Mouse (Mus musculus): ENCODE measurements around the gene Ncor2. TPM values are rescaled to one million over a fixed set of nuclear protein-coding genes. Genes with fewer than 3 reads are reported as not detected.

Ncor2 gene
- total and polyA plus RNA-seq, 3 experiments, result 5.0 to 46.8 TPM; not detected in 1

GRCm38 (mm10) chr5:125227699-125228098, 48.7 kb upstream of the Ncor2 start:
- peak in 1 of 3 experiments; percentile 6; a peak in 2 of 6 replicates for TF ChIP-seq CTCF (IDR thresholded peaks at IDR 0.05 in 2 of 3, conservative IDR thresholded peaks at IDR 0.05 in 1 of 3; ENCODE audit: control insufficient read depth in 1 of 3, insufficient read depth in 1 of 3, low read depth in 2 of 3, low read length in 3 of 3, poor library complexity in 1 of 3, severe bottlenecking in 1 of 3)
- no peak for TF ChIP-seq BHLHE40 (IDR thresholded peaks at IDR 0.05; ENCODE audit: borderline replicate concordance, low read depth, low read length)
- TF ChIP-seq E2F4 (IDR thresholded peaks at IDR 0.05; ENCODE audit: borderline replicate concordance, low read depth, low read length), result no peak
- DNase-seq (ENCODE audit: low read depth, low spot score), result no peak
- Histone ChIP-seq H3K36me3 (ENCODE audit: control insufficient read depth in 1 of 2, insufficient read depth in 2 of 2, low read length in 2 of 2) (no peaks in the 10 kb centered on the region), H3K27me3 (ENCODE audit: control insufficient read depth in 1 of 2, insufficient read depth in 2 of 2, low read length in 2 of 2) (no peaks in the 10 kb centered on the region), H3K9me3 (replicated peaks; ENCODE audit: insufficient read depth, low read length) (no peaks in the 10 kb centered on the region), H3K4me1 (ENCODE audit: control insufficient read depth in 1 of 2, insufficient read depth in 2 of 2, low read length in 2 of 2) (no peaks in the 10 kb centered on the region), H3K79me2 (ENCODE audit: control insufficient read depth, insufficient read depth, low read length, poor library complexity) (no peaks in the 10 kb centered on the region), H3K4me3 (ENCODE audit: control insufficient read depth in 1 of 2, insufficient read depth in 1 of 2, low read depth in 2 of 2, low read length in 2 of 2) (no peak overlapping the region), H3K27ac (ENCODE audit: control insufficient read depth, low read depth, low read length) (no peak overlapping the region), H3K9ac (ENCODE audit: control insufficient read depth, low read depth, low read length, poor library complexity, severe bottlenecking) (no peak overlapping the region)

- TF ChIP-seq KAT2A (conservative IDR thresholded peaks at IDR 0.05; ENCODE audit: low read depth, low read length) (no peak), POLR2A (IDR thresholded peaks at IDR 0.05; ENCODE audit: control insufficient read depth in 1 of 2, insufficient read depth in 1 of 2, low read depth in 1 of 2, low read length in 2 of 2, poor library complexity in 1 of 2) (no peak)
- Histone ChIP-seq H3K9me3 (replicated peaks; ENCODE audit: insufficient read depth, low read length) (no peaks in the 10 kb centered on the region), H3K27ac (ENCODE audit: control insufficient read depth, low read depth, low read length) (no peak overlapping the region), H3K9ac (ENCODE audit: control insufficient read depth, low read depth, low read length, poor library complexity, severe bottlenecking) (no peak overlapping the region), H3K79me2 (ENCODE audit: control insufficient read depth, insufficient read depth, low read length, poor library complexity) (no peaks in the 10 kb centered on the region), H3K36me3 (ENCODE audit: control insufficient read depth in 1 of 2, insufficient read depth in 2 of 2, low read length in 2 of 2) (no peaks in the 10 kb centered on the region), H3K27me3 (ENCODE audit: control insufficient read depth in 1 of 2, insufficient read depth in 2 of 2, low read length in 2 of 2) (no peaks in the 10 kb centered on the region), H3K4me1 (ENCODE audit: control insufficient read depth in 1 of 2, insufficient read depth in 2 of 2, low read length in 2 of 2) (no peaks in the 10 kb centered on the region), H3K4me3 (ENCODE audit: control insufficient read depth in 1 of 2, insufficient read depth in 1 of 2, low read depth in 2 of 2, low read length in 2 of 2) (no peak overlapping the region)
- DNase-seq (ENCODE audit: low read depth, low spot score), result no peak
Observed at GRCm38 (mm10) chr5:125226229-125226634, 47.2 kb upstream of the Ncor2 start.

DNA sequence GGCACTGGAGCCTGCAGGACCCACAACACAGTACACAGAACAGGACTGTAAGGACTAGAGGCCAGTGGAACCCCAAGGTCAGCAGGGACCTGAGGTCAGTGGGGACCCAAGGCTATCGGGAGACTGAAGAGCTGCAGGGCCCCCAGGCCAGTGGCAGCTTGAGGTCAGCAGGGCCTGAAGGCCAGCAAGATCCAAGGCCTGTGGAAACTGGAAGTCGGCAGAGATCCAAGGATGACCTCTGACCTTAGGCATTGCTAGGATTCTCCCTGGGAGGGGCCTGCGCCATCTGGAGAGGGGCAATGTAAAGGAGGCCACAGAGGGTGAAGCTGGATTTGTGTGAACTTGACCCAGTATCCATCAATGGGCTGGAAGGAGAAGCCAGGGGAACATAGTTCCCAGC, 45.9 kb upstream of the Ncor2 start:
- Histone ChIP-seq H3K4me1 (ENCODE audit: control insufficient read depth in 1 of 2, insufficient read depth in 2 of 2, low read length in 2 of 2) (no peaks in the 10 kb centered on the region), H3K79me2 (ENCODE audit: control insufficient read depth, insufficient read depth, low read length, poor library complexity) (no peaks in the 10 kb centered on the region), H3K9ac (ENCODE audit: control insufficient read depth, low read depth, low read length, poor library complexity, severe bottlenecking) (no peak overlapping the region), H3K27ac (ENCODE audit: control insufficient read depth, low read depth, low read length) (no peak overlapping the region), H3K9me3 (replicated peaks; ENCODE audit: insufficient read depth, low read length) (no peaks in the 10 kb centered on the region), H3K27me3 (ENCODE audit: control insufficient read depth in 1 of 2, insufficient read depth in 2 of 2, low read length in 2 of 2) (no peaks in the 10 kb centered on the region), H3K4me3 (ENCODE audit: control insufficient read depth in 1 of 2, insufficient read depth in 1 of 2, low read depth in 2 of 2, low read length in 2 of 2) (no peak overlapping the region), H3K36me3 (ENCODE audit: control insufficient read depth in 1 of 2, insufficient read depth in 2 of 2, low read length in 2 of 2) (no peaks in the 10 kb centered on the region)
- no peak for DNase-seq (ENCODE audit: low read depth, low spot score)
- TF ChIP-seq POLR2A (IDR thresholded peaks at IDR 0.05; ENCODE audit: control insufficient read depth in 1 of 2, insufficient read depth in 1 of 2, low read depth in 1 of 2, low read length in 2 of 2, poor library complexity in 1 of 2) (no peak), CHD1 (IDR thresholded peaks at IDR 0.05; ENCODE audit: low read depth, low read length) (no peak), SIN3A (IDR thresholded peaks at IDR 0.05; ENCODE audit: low read length) (no peak), TAL1 (IDR thresholded peaks at IDR 0.05; ENCODE audit: low read length) (no peak), EP300 (IDR thresholded peaks at IDR 0.05; ENCODE audit: low read depth in 1 of 2, low read length in 2 of 2) (no peak)

- Histone ChIP-seq H3K36me3 (ENCODE audit: control insufficient read depth in 1 of 2, insufficient read depth in 2 of 2, low read length in 2 of 2) (no peaks in the 10 kb centered on the region), H3K27ac (ENCODE audit: control insufficient read depth, low read depth, low read length) (no peak overlapping the region), H3K9me3 (replicated peaks; ENCODE audit: insufficient read depth, low read length) (no peaks in the 10 kb centered on the region), H3K79me2 (ENCODE audit: control insufficient read depth, insufficient read depth, low read length, poor library complexity) (no peaks in the 10 kb centered on the region), H3K4me1 (ENCODE audit: control insufficient read depth in 1 of 2, insufficient read depth in 2 of 2, low read length in 2 of 2) (no peaks in the 10 kb centered on the region), H3K9ac (ENCODE audit: control insufficient read depth, low read depth, low read length, poor library complexity, severe bottlenecking) (no peak overlapping the region), H3K27me3 (ENCODE audit: control insufficient read depth in 1 of 2, insufficient read depth in 2 of 2, low read length in 2 of 2) (no peaks in the 10 kb centered on the region; a peak in 1 of 4 replicates), H3K4me3 (ENCODE audit: control insufficient read depth in 1 of 2, insufficient read depth in 1 of 2, low read depth in 2 of 2, low read length in 2 of 2) (no peak overlapping the region)
- no peak for DNase-seq (ENCODE audit: low read depth, low spot score)
- TF ChIP-seq POLR2AphosphoS5 (IDR thresholded peaks at IDR 0.05; ENCODE audit: borderline replicate concordance, low read depth, low read length) (no peak), UBTF (IDR thresholded peaks at IDR 0.05; ENCODE audit: borderline replicate concordance, insufficient read depth, low read depth, low read length) (no peak), CHD1 (IDR thresholded peaks at IDR 0.05; ENCODE audit: low read depth, low read length) (no peak), GATA1 (IDR thresholded peaks at IDR 0.05; ENCODE audit: low read depth, low read length) (no peak)
Observed at GRCm38 (mm10) chr5:125223961-125224360, 44.9 kb upstream of the Ncor2 start.
